Mouse (Mus musculus): ENCODE measurements around the gene Plekha7.

- no peak for TF ChIP-seq CTCF (IDR thresholded peaks at IDR 0.05; ENCODE audit: extremely low read depth, insufficient read length, insufficient replicate concordance, low read depth, low read length)
- TF ChIP-seq POLR2A (IDR thresholded peaks at IDR 0.05; ENCODE audit: low read depth, low read length), result no peak
These were observed 196.6 kb downstream of the Plekha7 start for GRCm38 (mm10) chr7:116111546-116111945.

All from small intestine, adult 2 months (tissue).